Mouse (Mus musculus) thymus, postnatal 10 days (tissue): Measurements from ENCODE around the gene Coq7.

Experiments
- DNase-seq, 2 experiments: peaks; one replicate each; pipeline ENCODE4 v3.0.0; 2021; ENCODE audit warnings: low spot score in 2 of 2

Gene Coq7

GRCm38 (mm10) chr7:118461400-118462136 is 71.6 kb downstream of the Coq7 start:
- no peak for DNase-seq
